Mouse (Mus musculus) forebrain, embryonic 14.5 days (tissue): ENCODE measurements around the gene Olfr50. TPM values are rescaled to one million over a fixed set of nuclear protein-coding genes. Genes with fewer than 3 reads are reported as not detected.

Source experiments
- ATAC-seq: fragments of 200-750 bp; cut with Nextera tagmentation; 2 replicates; pipeline ENCODE4 v1.8.0; 2017; ENCODE audit warnings: mild to moderate bottlenecking, moderate library complexity
- DNase-seq: peaks from one replicate; pipeline ENCODE4 v3.0.0-alpha.2; 2015; ENCODE audit warnings: low spot score
- H3K27ac ChIP-seq: fragments of 300-500 bp; sonication (generic); 2 replicates; pipeline ENCODE4 v1.5.1; 2014; ENCODE audit warnings: low read depth, mild to moderate bottlenecking, control low read depth, low read length, moderate library complexity
- H3K27me3 ChIP-seq: fragments of 300-500 bp; sonication (generic); replicated peaks from 2 replicates; pipeline ENCODE4 v1.6.1; 2014; ENCODE audit warnings: low read length, control low read depth, mixed read lengths; ENCODE audit not compliant: control insufficient read depth, insufficient read depth
- H3K36me3 ChIP-seq: fragments of 300-500 bp; sonication (generic); 2 replicates; pipeline ENCODE4 v1.6.1; 2014; ENCODE audit warnings: low read length, control low read depth; ENCODE audit not compliant: control insufficient read depth, insufficient read depth
- H3K4me1 ChIP-seq: fragments of 300-500 bp; sonication (generic); 2 replicates; pipeline ENCODE4 v1.6.1; 2014; ENCODE audit warnings: antibody characterized with exemption, low read length, control low read depth; ENCODE audit not compliant: control insufficient read depth, insufficient read depth
- H3K4me2 ChIP-seq: fragments of 300-500 bp; sonication (generic); 2 replicates; pipeline ENCODE4 v1.6.1; 2014; ENCODE audit warnings: mild to moderate bottlenecking, control low read depth, low read length
- H3K4me3 ChIP-seq: fragments of 300-500 bp; sonication (generic); 2 replicates; pipeline ENCODE4 v1.5.1; 2014; ENCODE audit warnings: low read depth, low read length, control low read depth
- H3K9ac ChIP-seq: fragments of 300-500 bp; sonication (generic); 2 replicates; pipeline ENCODE4 v1.6.1; 2014; ENCODE audit warnings: mild to moderate bottlenecking, low read length, control low read depth, moderate library complexity
- H3K9me3 ChIP-seq: fragments of 300-500 bp; sonication (generic); replicated peaks from 2 replicates; pipeline ENCODE4 v1.6.1; 2016; ENCODE audit warnings: low read length, control low read depth, mixed read lengths; ENCODE audit not compliant: control insufficient read depth
- WGBS: fragments of 180-500 bp; shearing (Covaris S2); extraction: QIAGEN DNeasy Blood & Tissue Kit; methylation state at CpG from one replicate; pipeline ENCODE4 v1.1.7; 2014; 5-methylcytosine and 5-hydroxymethylcytosine counted together
- polyA plus RNA-seq: library from polyadenylated mRNA; unstranded; fragments of >200 nt; fragmentation: Nextera tagmentation; extraction: Ambion mirVana; gene quantifications from 2 replicates; pipeline ENCODE4 v1.2.1, GENCODE M21; 2014

The Olfr50 gene
- polyA plus RNA-seq = not detected in 2 replicates

GRCm38 (mm10) chr2:36790238-36790637 is at the start of gene Olfr50:
Gene Olfr50 (plus strand): TSS chr2:36790538.
- 73% methylated on average over 2 of the region's 2 CpGs for WGBS
- no peak within 1 kb of the TSS for H3K4me3 ChIP-seq
- H3K9me3 ChIP-seq = peaks cover 12% of the 10 kb centered on the region; the same call in 1 of the 2 replicates
- H3K9ac ChIP-seq = no peak within 1 kb of the TSS
- H3K4me1 ChIP-seq = no peaks in the 10 kb centered on the region
- H3K27ac ChIP-seq = no peak within 1 kb of the TSS
- no peak for ATAC-seq
- DNase-seq = no peak
- no peaks in the 10 kb centered on the region for H3K27me3 ChIP-seq
- no peak within 1 kb of the TSS for H3K4me2 ChIP-seq
- no peaks in the 10 kb centered on the region for H3K36me3 ChIP-seq

- Histone ChIP-seq H3K4me1 (no peaks in the 10 kb centered on the region), H3K27ac (no peak within 1 kb of the TSS), H3K4me2 (no peak within 1 kb of the TSS), H3K36me3 (no peaks in the 10 kb centered on the region), H3K9me3 (no peaks in the 10 kb centered on the region; the same call in 1 of the 2 replicates), H3K27me3 (no peaks in the 10 kb centered on the region), H3K9ac (no peak within 1 kb of the TSS), H3K4me3 (no peak within 1 kb of the TSS)
- ATAC-seq = no peak
- no peak for DNase-seq
- 73% methylated on average over 2 of the region's 2 CpGs for WGBS
Measured at GRCm38 (mm10) chr2:36783976-36784375, 6.4 kb upstream of the Olfr50 start, which contains the start of gene Olfr348. Gene Olfr348 (plus strand): TSS chr2:36784276.

GRCm38 (mm10) chr2:36816932-36817331 is 26.6 kb downstream of the Olfr50 start, which contains the start of gene Olfr3:
Gene Olfr3 (minus strand): TSS chr2:36817032.
- Histone ChIP-seq H3K36me3 (no peaks in the 10 kb centered on the region), H3K27me3 (no peaks in the 10 kb centered on the region), H3K4me1 (no peaks in the 10 kb centered on the region), H3K4me2 (no peak within 1 kb of the TSS), H3K9ac (no peak within 1 kb of the TSS), H3K9me3 (peaks cover 15% of the 10 kb centered on the region; the same call in 1 of the 2 replicates), H3K27ac (no peak within 1 kb of the TSS), H3K4me3 (no peak within 1 kb of the TSS)
- DNase-seq = no peak
- 69% methylated on average over 1 of the region's 1 CpGs for WGBS
- no peak for ATAC-seq

- H3K4me3 ChIP-seq = no peak within 1 kb of the TSS
- 80% methylated on average over 1 of the region's 1 CpGs for WGBS
- H3K27ac ChIP-seq = no peak within 1 kb of the TSS
- ATAC-seq = no peak
- no peak within 1 kb of the TSS for H3K4me2 ChIP-seq
- no peaks in the 10 kb centered on the region for H3K27me3 ChIP-seq
- peaks cover 14% of the 10 kb centered on the region; the same call in 1 of the 2 replicates for H3K9me3 ChIP-seq
- no peak for DNase-seq
- H3K9ac ChIP-seq = no peak within 1 kb of the TSS
- no peaks in the 10 kb centered on the region for H3K36me3 ChIP-seq
- H3K4me1 ChIP-seq = no peaks in the 10 kb centered on the region
Measured at GRCm38 (mm10) chr2:36846010-36846409, 55.7 kb downstream of the Olfr50 start, which contains the start of gene Olfr350. Gene Olfr350 (plus strand): TSS chr2:36846310.

Other genes starting within 250 kb of the Olfr50 start
- gene Olfr344, start 223.9 kb upstream of the Olfr50 start, polyA plus RNA-seq = not detected in 2 replicates
- not detected in 2 replicates for gene Olfr345, start 150.5 kb upstream of the Olfr50 start, polyA plus RNA-seq
- gene Olfr346, start 104.8 kb upstream of the Olfr50 start, polyA plus RNA-seq = not detected in 2 replicates
- gene Olfr347, start 58.6 kb upstream of the Olfr50 start, polyA plus RNA-seq = not detected in 2 replicates
- gene Olfr348, start 6.3 kb upstream of the Olfr50 start, polyA plus RNA-seq = not detected in 2 replicates
- gene Olfr3, start 26.5 kb downstream of the Olfr50 start, polyA plus RNA-seq = not detected in 2 replicates
- not detected in 2 replicates for gene Olfr350, start 55.8 kb downstream of the Olfr50 start, polyA plus RNA-seq
- not detected in 2 replicates for gene Olfr351, start 72.1 kb downstream of the Olfr50 start, polyA plus RNA-seq
- gene Olfr352, start 77.9 kb downstream of the Olfr50 start, polyA plus RNA-seq = not detected in 2 replicates
- gene Olfr353, start 102.4 kb downstream of the Olfr50 start, polyA plus RNA-seq = not detected in 2 replicates
- not detected in 2 replicates for gene Olfr354, start 115.1 kb downstream of the Olfr50 start, polyA plus RNA-seq
- not detected in 2 replicates for gene Olfr355, start 138.4 kb downstream of the Olfr50 start, polyA plus RNA-seq
- gene Olfr356, start 146.6 kb downstream of the Olfr50 start, polyA plus RNA-seq = not detected in 2 replicates
- not detected in 2 replicates for gene Olfr357, start 203.3 kb downstream of the Olfr50 start, polyA plus RNA-seq
- gene Olfr358, start 218.8 kb downstream of the Olfr50 start, polyA plus RNA-seq = not detected in 2 replicates